Mouse (Mus musculus) cerebellum, postnatal 10 days (tissue): ENCODE results near the gene Tcerg1l.

ENCODE experiments used
- DNase-seq, 2 experiments: peaks; one replicate each; pipeline ENCODE4 v3.0.0; 2021; ENCODE audit warnings: mixed read lengths in 2 of 2

Gene Tcerg1l

GRCm38 (mm10) chr7:138356655-138357449 is 40.7 kb downstream of the Tcerg1l start:
- DNase-seq, result peak in 1 of 2 experiments; percentile 14

GRCm38 (mm10) chr7:138345451-138345850 is 52.1 kb downstream of the Tcerg1l start:
- peak; percentile 43 to 57 for DNase-seq

DNA sequence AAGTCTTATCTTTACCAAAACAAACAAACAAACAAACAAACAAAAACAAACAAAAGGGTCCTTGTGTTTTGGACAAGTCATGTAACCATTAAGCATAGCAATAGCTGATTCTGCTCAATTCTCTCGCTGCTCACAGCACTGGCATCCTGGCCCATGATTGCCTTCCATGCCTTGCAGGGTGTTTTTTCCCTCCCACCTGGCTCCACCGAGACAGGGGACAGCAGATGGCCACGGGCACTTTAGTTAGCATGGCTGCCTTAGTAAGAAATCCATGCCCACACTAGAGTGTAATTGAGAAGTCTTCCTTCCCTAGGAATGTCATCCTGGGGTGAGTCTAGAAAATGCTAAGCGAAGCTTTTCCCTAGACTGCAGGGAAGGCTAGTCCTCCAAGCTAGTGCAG is 59.1 kb downstream of the Tcerg1l start:
- DNase-seq, result peak; percentile 42 to 64

- DNase-seq, result peak in 1 of 2 experiments; percentile 17
These were observed 59.6 kb downstream of the Tcerg1l start for GRCm38 (mm10) chr7:138337946-138338345.

GRCm38 (mm10) chr7:138332504-138333168 is 64.9 kb downstream of the Tcerg1l start:
- DNase-seq, result no peak

DNA sequence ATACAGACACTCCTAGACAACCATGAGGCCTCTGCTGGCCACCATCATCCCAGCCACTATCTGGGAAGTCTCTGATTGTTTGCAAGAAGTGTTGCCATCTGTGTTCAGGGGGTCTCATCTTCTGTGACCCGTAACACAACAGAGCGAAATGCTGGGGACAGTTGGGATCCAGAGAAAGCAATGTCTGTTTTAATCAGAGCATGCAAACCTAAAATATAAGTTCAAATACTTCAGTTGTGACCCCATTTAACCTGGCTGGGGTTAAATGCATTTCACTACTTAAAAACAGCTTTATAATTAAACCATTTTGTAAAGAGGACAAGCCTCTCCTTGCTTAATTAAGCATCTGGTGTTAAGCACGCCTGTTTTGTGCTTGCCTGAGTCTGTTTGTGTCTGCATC is 66.3 kb downstream of the Tcerg1l start:
- DNase-seq, result no peak

DNA sequence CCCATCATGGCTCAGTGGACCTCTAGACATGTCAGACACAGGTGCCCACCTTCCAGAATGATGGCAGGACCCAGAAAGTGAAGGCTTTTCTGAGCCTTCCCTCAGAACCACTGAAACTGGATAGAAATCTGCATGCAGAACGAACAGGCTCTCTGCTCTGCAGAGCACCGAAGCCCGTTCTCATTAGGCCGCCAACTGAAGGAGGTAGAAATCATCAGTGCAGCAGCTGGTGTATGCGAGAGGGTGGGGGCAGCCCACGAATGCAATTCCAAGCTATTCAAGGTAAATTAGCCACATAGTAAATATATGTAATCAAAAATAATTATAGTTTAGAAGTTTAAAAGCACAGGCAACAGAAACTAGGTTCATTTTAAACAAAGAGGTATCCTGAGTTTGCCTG is 68.9 kb downstream of the Tcerg1l start:
- DNase-seq, result no peak

- DNase-seq, result no peak
These were observed 70.8 kb downstream of the Tcerg1l start for GRCm38 (mm10) chr7:138326760-138327159.

DNA sequence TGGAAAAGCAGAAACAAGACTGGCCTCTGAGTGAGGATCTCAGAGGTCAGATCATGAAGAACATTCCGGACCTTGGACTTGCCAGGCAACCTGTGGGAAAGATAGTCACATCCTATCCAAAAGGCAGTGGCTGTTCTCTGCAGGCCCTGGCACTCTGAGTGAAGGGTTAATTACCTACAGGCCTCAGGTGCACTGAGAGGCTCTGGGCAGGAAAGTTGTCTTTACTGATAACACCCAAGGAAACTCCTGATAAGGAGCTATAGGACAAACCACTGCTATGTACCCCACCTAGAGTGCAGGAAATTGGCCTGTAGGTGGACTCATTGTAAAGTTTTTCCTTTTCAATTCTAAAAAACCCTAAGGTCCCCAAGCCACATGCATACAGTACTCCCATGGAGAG is 83.8 kb downstream of the Tcerg1l start:
- DNase-seq, result no peak

GRCm38 (mm10) chr7:138306126-138306525 is 91.4 kb downstream of the Tcerg1l start:
- DNase-seq, result no peak

GRCm38 (mm10) chr7:138284790-138285189 is 112.7 kb downstream of the Tcerg1l start:
- no peak for DNase-seq

DNA sequence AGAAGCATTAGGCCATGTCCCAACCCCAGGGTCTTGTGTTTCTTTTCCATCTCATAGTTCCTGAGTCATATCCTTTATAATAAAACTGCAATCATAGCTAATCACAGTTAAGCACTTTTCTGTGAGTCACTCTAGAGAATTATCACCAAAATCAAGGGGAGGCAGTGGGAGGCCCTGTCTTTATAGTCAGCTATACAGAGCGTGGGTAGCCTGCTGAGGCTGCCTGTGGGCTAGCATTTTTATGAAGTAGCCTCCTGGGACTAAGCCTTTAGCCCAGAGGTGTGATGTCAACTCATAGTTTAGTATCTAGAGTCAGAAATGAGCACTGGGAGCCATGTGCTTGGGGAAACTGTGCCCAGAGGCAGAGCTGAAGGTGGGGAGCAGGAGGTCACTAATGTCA is 122.3 kb downstream of the Tcerg1l start:
- no peak for DNase-seq

DNA sequence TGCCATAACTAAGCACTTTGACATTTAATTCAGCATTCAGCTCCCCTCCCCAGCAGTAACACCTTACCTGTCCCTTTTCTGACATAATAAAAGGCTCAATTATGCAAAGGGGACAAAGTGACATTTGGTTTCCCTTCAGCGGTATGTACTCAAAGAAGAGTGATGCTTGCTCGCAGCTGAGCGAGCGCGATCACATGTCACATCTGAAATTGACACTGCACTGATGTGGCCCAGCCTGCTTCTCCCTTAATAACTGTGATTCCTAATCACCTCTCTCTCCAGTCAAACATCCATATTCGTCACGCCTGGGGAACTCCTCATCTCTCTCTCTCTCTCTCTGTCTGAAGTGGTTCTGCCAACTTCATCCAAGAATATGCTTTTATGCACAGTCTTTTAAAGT is 126.2 kb downstream of the Tcerg1l start:
- DNase-seq, result no peak

- no peak for DNase-seq
These were observed 128.1 kb downstream of the Tcerg1l start for GRCm38 (mm10) chr7:138269386-138269785.

DNA sequence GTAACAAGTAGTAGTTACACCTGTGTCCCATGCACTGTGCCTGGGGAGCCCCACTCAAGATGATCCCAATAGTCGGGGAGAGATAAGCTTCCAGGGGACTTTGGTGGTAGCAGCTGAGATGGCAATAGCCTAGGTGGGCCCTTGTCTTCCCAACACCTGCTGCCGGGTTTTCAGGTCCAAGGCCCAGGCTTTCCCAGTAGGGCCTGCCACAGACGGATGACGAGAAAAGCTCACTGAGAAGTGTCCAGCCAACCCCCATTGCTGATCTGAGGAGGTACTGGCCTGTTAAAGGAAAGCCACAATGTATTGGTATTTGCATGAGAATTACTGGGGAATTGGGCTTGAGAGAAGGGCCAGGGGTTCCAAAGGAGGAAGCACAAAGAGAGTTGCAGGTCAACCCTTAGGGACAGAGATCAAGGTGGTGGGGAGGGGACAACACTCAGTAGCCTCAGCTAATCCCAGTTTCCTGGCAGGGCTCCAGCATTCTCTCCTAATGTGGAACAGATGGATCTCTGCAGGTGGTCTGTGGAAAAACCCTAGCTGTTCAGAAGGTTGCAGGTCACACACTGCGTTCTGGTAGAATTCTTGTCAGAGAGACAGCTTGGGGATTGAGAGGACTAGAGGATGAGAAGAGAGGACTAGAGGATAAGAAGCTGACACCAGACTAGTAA is 129.4 kb downstream of the Tcerg1l start:
- DNase-seq, result peak; percentile 89 to 91

DNA sequence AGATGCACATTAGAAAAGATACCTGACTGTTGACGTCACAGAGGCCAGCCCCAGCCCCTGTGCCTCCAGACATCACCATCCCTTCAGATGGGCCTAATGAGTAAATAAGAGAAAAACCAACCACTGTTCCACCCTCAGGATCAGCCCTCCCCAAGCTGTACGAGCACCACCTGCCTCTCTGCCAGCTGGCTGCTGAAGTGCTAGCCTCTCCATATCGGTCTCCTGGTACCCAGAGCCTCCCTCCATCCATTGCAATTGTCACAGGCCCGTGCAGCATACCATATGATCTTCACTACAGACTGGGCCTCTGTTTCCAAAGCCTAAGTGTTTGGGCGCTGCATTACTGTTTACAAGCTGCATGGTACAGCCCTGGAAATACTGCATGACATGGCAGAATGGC is 148.9 kb downstream of the Tcerg1l start:
- DNase-seq, result peak; percentile 41 to 63

DNA sequence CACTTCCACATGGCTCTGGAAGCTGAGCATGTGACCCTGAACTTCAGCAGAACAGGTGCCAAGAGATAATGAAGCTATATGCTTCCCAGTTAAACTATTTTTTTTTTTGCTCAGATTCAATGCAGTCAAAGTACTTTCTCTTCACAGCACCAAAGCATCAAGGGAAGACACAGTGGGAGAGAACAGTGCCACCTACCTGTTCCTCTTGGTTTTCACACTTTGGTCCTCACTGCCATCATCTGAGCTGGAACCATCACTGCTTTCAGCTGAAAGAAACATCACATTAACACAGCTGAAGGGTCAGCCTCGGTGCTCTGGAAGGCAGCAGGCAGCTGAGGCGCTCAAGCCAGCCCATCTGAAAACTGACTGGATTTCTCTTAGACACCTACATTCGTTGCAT is 149.4 kb downstream of the Tcerg1l start:
- peak; percentile 54 to 61 for DNase-seq

GRCm38 (mm10) chr7:138246684-138247083 is 150.8 kb downstream of the Tcerg1l start:
- DNase-seq, result peak; percentile 48 to 77

DNA sequence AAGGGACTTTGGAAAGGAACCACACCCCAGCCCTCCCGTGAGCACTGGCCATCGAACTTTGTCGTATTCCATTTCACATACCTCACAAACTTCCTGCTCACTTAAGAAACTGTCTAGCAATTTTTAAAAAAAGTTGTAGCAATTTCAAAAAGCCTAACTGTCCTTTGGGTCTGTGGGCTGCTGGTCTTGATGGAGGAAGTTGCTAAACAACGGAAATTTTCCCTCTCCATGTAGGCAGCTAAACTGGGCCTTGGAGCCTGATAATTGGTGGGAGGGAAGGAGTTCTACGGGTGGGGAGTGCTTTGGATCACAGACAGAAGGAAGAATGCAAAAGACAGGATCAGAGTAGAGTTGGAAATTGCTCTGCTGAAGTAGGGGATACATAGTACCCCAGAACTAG is 155.3 kb downstream of the Tcerg1l start:
- DNase-seq, result no peak

- no peak for DNase-seq
These were observed 159.8 kb downstream of the Tcerg1l start for GRCm38 (mm10) chr7:138237708-138238225.

DNA sequence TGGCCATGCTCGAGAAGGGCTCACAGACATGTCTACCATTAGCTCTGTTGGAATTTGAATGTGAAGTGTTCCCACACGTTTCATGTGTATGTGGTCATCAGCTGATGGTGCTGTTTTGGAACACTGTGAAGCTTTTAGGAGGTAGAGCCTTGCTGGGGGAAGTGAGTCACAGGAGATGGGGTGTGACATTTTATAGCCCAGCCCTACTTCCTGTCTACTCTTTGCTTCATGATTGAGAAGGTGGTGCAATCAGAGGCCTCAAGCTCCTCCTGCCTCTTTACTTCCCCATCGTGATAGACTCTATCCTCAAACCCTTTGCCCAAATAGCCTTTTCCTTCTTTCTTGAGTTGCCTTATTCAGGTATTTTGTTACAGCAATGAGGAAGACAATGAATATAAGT is 173.3 kb downstream of the Tcerg1l start:
- DNase-seq, result no peak

DNA sequence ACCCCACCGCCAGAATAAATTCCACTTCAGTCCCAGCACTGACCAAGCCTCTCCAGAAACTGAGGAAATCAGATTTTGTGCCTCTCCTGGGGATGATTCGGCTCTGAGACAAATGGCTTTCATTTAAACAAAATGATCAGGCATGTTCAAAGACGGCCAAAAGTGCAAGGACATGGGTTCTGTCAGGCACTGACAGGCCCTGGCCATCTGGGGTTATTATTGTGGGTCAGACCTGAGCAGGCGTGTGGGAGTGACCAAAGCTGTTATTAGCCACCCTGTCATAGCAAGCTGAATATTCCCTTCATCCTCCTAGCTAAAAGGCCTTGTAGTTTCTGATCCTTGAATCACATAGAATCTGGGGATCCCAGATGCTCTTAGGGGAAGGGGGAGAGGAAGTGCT is 174.6 kb downstream of the Tcerg1l start:
- DNase-seq, result no peak

GRCm38 (mm10) chr7:138217556-138218098 is 179.9 kb downstream of the Tcerg1l start:
- peak; percentile 72 to 77 for DNase-seq
